Mouse (Mus musculus) limb, embryonic 11.5 days (tissue): ENCODE data around the gene Gm10491. TPM values are rescaled to one million over a fixed set of nuclear protein-coding genes. Genes with fewer than 3 reads are reported as not detected.

Experiments
- ATAC-seq: fragments of 200-750 bp; cut with Nextera tagmentation; 2 replicates; pipeline ENCODE4 v1.8.0; 2017; ENCODE audit warnings: low read depth; ENCODE audit not compliant: insufficient number of reproducible peaks, low FRiP score, low TSS enrichment
- DNase-seq: peaks from one replicate; pipeline ENCODE4 v3.0.0-alpha.2; 2015; ENCODE audit warnings: low spot score
- H3K27ac ChIP-seq: fragments of 300-500 bp; sonication (generic); replicated peaks from 2 replicates; pipeline ENCODE4 v1.5.1; 2014; ENCODE audit warnings: low read depth, mild to moderate bottlenecking, low read length
- H3K27me3 ChIP-seq: fragments of 300-500 bp; sonication (generic); 2 replicates; pipeline ENCODE4 v1.6.1; 2014; ENCODE audit warnings: mild to moderate bottlenecking, low read length, mixed read lengths; ENCODE audit not compliant: control insufficient read depth, insufficient read depth
- H3K36me3 ChIP-seq: fragments of 300-500 bp; sonication (generic); 2 replicates; pipeline ENCODE4 v1.6.1; 2014; ENCODE audit warnings: mild to moderate bottlenecking, low read length, moderate library complexity, mixed read lengths; ENCODE audit not compliant: control insufficient read depth, insufficient read depth
- H3K4me1 ChIP-seq: fragments of 300-500 bp; sonication (generic); 2 replicates; pipeline ENCODE4 v1.6.1; 2014; ENCODE audit warnings: low read length, mixed read lengths; ENCODE audit not compliant: control insufficient read depth, insufficient read depth
- H3K4me2 ChIP-seq: fragments of 300-500 bp; sonication (generic); 2 replicates; pipeline ENCODE4 v1.6.1; 2014; ENCODE audit warnings: low read depth, mild to moderate bottlenecking, moderate library complexity; ENCODE audit not compliant: severe bottlenecking
- H3K4me3 ChIP-seq: fragments of 300-500 bp; sonication (generic); 2 replicates; pipeline ENCODE4 v1.5.1; 2014; ENCODE audit warnings: low read depth, low read length
- H3K9ac ChIP-seq: fragments of 300-500 bp; sonication (generic); 2 replicates; pipeline ENCODE4 v1.6.1; 2014; ENCODE audit warnings: mild to moderate bottlenecking, low read length
- H3K9me3 ChIP-seq: fragments of 300-500 bp; sonication (generic); 2 replicates; pipeline ENCODE4 v1.6.1; 2016; ENCODE audit warnings: low read length; ENCODE audit not compliant: control insufficient read depth
- WGBS: fragments of 180-500 bp; shearing (Covaris S2); extraction: QIAGEN DNeasy Blood & Tissue Kit; methylation state at CpG from one replicate; pipeline ENCODE4 v1.1.7; 2014; 5-methylcytosine and 5-hydroxymethylcytosine counted together
- polyA plus RNA-seq: library from polyadenylated mRNA; unstranded; fragments of >200 nt; fragmentation: Nextera tagmentation; extraction: Ambion mirVana; gene quantifications from 2 replicates; pipeline ENCODE4 v1.2.1, GENCODE M21; 2014

Gene Gm10491
- polyA plus RNA-seq, 1 experiment from 2014 or later: not detected

DNA sequence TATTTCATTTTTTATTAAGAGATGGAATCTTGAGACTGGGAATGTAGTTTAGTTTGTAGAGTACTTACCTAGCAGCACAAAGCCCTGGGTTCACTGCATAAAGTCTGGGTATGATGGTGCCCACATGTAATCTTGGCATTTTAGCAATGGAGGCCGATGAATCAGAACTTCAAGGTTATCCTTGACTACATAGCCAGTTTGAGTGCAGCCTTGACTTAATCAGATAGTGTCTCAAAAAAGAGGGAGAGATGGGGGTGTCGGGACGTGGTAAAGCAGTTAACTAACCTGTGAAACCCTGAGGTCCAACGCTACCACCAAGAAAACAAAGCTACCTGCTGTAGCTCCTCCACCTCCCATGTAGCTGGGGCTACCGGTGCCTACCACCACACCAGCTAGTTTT is 3.2 kb downstream of the Gm10491 start:
- ATAC-seq: no peak
- no peak overlapping the region for H3K9ac ChIP-seq
- peaks cover 2% of the 10 kb centered on the region; the same call in 1 of the 2 replicates for H3K36me3 ChIP-seq
- H3K27ac ChIP-seq: no peak overlapping the region
- WGBS: 90% methylated on average over 5 of the region's 5 CpGs
- no peaks in the 10 kb centered on the region for H3K9me3 ChIP-seq
- no peaks in the 10 kb centered on the region for H3K27me3 ChIP-seq
- H3K4me1 ChIP-seq: no peaks in the 10 kb centered on the region
- DNase-seq: no peak
- no peak overlapping the region for H3K4me2 ChIP-seq
- H3K4me3 ChIP-seq: no peak overlapping the region

- peak; percentile 84 for DNase-seq
- H3K4me2 ChIP-seq: peak within 1 kb of the TSS; percentile 52
- peak within 1 kb of the TSS; percentile 53 for H3K4me3 ChIP-seq
- ATAC-seq: peak; percentile 97
- H3K4me1 ChIP-seq: no peaks in the 10 kb centered on the region
- H3K27me3 ChIP-seq: no peaks in the 10 kb centered on the region
- no peaks in the 10 kb centered on the region for H3K9me3 ChIP-seq
- H3K9ac ChIP-seq: peak within 1 kb of the TSS; percentile 59
- 16% methylated on average over 62 of the region's 62 CpGs for WGBS
- peak within 1 kb of the TSS; percentile 73; the same call in 1 of the 2 replicates for H3K27ac ChIP-seq
- H3K36me3 ChIP-seq: peaks cover 7% of the 10 kb centered on the region; the same call in 1 of the 2 replicates
Measured at GRCm38 (mm10) chrX:7898880-7899874, 8.5 kb downstream of the Gm10491 start, which contains the start of the genes Pqbp1 and Timm17b. Gene Pqbp1, minus strand, starts transcription at chrX:7899269. Gene Timm17b, plus strand, starts transcription at chrX:7899357.

DNA sequence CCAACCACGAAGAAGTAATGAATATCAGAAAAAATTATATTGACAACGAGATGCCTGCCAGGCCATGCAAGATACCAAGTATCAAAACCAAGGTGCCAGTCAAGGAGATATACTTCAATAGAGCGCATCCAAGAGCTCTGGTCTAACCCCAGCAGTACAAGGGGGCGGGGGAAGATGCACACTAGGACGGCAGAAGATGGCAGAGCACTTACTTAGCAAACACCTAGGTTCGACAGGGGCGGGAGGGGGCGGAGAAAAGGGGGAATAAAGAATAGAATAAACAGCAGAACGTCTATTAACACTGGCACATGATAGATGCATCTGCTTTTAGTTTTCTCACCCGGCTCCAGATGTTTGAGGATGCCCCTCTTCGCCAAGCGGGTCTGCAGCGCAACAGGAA is 9.4 kb downstream of the Gm10491 start:
- Histone ChIP-seq H3K4me2 (peak overlapping the region; percentile 52), H3K27ac (no peak overlapping the region), H3K9me3 (no peaks in the 10 kb centered on the region), H3K4me3 (peak overlapping the region; percentile 53), H3K9ac (peak overlapping the region; percentile 45; the same call in 1 of the 2 replicates), H3K36me3 (peaks cover 7% of the 10 kb centered on the region; the same call in 1 of the 2 replicates), H3K27me3 (no peaks in the 10 kb centered on the region), H3K4me1 (no peaks in the 10 kb centered on the region)
- DNase-seq: no peak
- WGBS: 34% methylated on average over 13 of the region's 13 CpGs
- no peak for ATAC-seq

DNA sequence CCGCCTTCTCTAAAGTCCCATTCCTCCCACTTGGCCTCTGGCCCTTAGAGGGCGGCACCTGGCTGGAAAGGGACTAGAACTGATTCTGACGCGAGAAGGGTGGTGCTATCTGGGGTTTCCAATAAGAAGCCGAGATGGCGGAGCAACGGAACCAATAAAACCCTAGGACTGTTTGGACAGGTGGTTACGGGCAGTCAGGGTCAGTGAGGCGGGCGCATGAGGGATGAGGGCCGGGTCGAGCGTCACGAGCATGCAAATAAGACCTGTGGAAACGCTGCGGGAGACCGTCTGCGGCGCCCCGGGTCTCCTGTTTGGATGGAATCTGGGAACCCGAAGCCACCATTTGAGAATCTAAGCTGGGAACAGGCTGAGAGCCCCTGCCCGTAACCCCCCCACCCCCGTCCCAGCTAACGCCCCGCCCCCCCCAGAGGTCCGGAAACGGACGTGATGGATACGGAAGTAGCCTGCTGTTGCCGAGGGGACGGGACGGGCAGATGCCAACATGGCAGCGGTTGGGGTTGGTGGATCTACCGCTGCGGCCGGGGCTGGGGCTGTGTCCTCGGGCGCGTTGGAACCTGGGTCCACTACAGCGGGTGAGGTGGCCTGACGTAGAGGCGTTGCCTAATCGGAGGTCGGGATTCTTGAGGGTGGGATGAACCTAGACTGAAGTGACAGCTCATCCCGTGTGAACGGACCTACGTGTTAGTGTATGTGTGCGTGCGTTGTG is 23.6 kb downstream of the Gm10491 start, which contains the start of gene Slc35a2:
Slc35a2 (plus strand) TSS at position 188 of the 727 bp plus-strand sequence.
- H3K4me2 ChIP-seq: peak within 1 kb of the TSS; percentile 51
- H3K9ac ChIP-seq: no peak within 1 kb of the TSS
- H3K27ac ChIP-seq: 0 out of 2 replicates have a peak within 1 kb of the TSS, but pooled peaks have one; percentile 2
- no peaks in the 10 kb centered on the region for H3K4me1 ChIP-seq
- H3K27me3 ChIP-seq: no peaks in the 10 kb centered on the region
- DNase-seq (peak; percentile 77), ATAC-seq (peak; percentile 91)
- no peaks in the 10 kb centered on the region for H3K36me3 ChIP-seq
- peak within 1 kb of the TSS; percentile 51 for H3K4me3 ChIP-seq
- no peaks in the 10 kb centered on the region for H3K9me3 ChIP-seq
- WGBS: 15% methylated on average over 49 of the region's 49 CpGs

DNA sequence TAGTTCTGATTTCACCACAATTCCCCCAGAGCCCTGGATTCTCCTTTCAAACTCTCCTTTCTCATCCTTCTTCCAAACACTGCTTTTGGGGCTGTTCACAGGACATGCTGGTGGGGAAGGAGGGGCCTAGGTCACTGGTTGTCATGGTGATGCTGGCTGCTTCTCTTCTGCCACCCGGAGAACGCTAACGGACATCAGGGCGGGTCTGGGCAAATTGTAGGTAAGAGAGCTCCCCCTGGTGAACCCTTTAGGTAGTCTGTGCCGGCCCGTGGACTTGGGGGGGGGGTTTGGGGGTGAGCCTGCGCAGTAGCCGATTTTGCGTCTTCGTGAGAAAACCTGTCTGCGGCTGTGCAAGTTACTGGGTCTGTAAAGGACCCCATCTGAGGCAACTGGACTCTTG is 27.8 kb downstream of the Gm10491 start:
- no peak overlapping the region for H3K4me3 ChIP-seq
- DNase-seq: peak; percentile 66
- no peaks in the 10 kb centered on the region for H3K9me3 ChIP-seq
- H3K4me2 ChIP-seq: peak overlapping the region; percentile 20; the same call in 1 of the 2 replicates
- no peaks in the 10 kb centered on the region for H3K4me1 ChIP-seq
- WGBS: 18% methylated on average over 11 of the region's 11 CpGs
- peak; percentile 27; the same call in 1 of the 2 replicates for ATAC-seq
- H3K9ac ChIP-seq: no peak overlapping the region
- H3K27me3 ChIP-seq: no peaks in the 10 kb centered on the region
- H3K27ac ChIP-seq: no peak overlapping the region
- H3K36me3 ChIP-seq: no peaks in the 10 kb centered on the region

DNA sequence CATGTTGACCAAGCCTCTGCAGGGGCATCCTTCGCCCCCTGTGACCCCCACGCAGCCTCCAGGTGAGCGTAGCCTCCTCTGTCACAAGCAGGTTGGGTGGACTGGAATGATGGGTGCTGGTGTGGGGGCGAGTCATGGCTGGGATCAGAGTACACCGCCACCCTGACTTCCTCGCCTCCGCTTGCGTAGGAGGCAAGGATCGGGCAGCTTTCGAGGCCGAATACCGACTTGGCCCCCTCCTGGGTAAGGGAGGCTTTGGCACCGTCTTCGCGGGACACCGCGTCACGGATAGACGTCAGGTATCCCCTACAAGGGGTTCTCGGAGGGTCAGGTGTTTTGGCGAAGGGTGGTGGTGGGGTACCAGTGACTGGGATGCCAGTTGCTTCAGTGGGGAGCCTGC is 29.1 kb downstream of the Gm10491 start:
- no peak overlapping the region for H3K27ac ChIP-seq
- H3K9ac ChIP-seq: peak overlapping the region; percentile 47; the same call in 1 of the 2 replicates
- no peaks in the 10 kb centered on the region for H3K27me3 ChIP-seq
- peak overlapping the region; percentile 37 for H3K4me3 ChIP-seq
- no peaks in the 10 kb centered on the region for H3K9me3 ChIP-seq
- no peaks in the 10 kb centered on the region for H3K4me1 ChIP-seq
- DNase-seq: peak; percentile 21
- 22% methylated on average over 21 of the region's 21 CpGs for WGBS
- H3K4me2 ChIP-seq: peak overlapping the region; percentile 85
- H3K36me3 ChIP-seq: no peaks in the 10 kb centered on the region; the same call in 1 of the 2 replicates
- peak; percentile 63 for ATAC-seq

DNA sequence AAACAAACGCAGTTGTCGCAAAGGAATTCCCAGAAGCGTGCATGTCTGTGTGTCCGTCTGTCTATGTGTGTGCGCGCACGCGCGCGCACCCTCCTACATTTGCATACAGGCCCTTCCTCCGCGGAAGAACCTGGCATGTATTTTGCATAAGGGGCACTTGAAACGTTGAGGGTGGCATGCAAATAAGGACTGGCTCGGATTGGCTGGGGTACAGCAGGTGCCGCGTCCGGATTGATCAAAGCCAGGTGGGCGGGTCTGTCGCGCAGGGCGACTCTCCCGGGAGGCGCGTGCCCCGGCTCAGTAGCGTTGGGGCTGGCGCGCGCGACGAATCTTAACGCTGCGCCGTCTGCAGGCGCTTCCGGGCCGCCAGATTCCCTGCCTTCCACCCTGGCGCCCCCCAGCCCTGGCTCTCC is 29.6 kb downstream of the Gm10491 start, which contains the start of gene Pim2:
Pim2 (plus strand) TSS at position 256 of the 413 bp plus-strand sequence.
- Histone ChIP-seq H3K4me3 (peak within 1 kb of the TSS; percentile 37), H3K36me3 (no peaks in the 10 kb centered on the region; the same call in 1 of the 2 replicates), H3K27ac (no peak within 1 kb of the TSS), H3K4me2 (peak within 1 kb of the TSS; percentile 85), H3K4me1 (no peaks in the 10 kb centered on the region), H3K9ac (peak within 1 kb of the TSS; percentile 47; the same call in 1 of the 2 replicates), H3K9me3 (no peaks in the 10 kb centered on the region), H3K27me3 (no peaks in the 10 kb centered on the region)
- DNase-seq: peak; percentile 80
- ATAC-seq: peak; percentile 78
- 9% methylated on average over 38 of the region's 38 CpGs for WGBS

GRCm38 (mm10) chrX:7869826-7870225 is 37.8 kb downstream of the Gm10491 start:
- Histone ChIP-seq H3K4me2 (no peak overlapping the region), H3K27ac (no peak overlapping the region), H3K9me3 (no peaks in the 10 kb centered on the region), H3K27me3 (no peaks in the 10 kb centered on the region), H3K4me1 (no peaks in the 10 kb centered on the region), H3K36me3 (no peaks in the 10 kb centered on the region; the same call in 1 of the 2 replicates), H3K9ac (no peak overlapping the region), H3K4me3 (no peak overlapping the region)
- DNase-seq (no peak), ATAC-seq (no peak)
- 43% methylated on average over 3 of the region's 3 CpGs for WGBS
